Mouse (Mus musculus) gastrocnemius, postnatal 14 days (tissue): ENCODE measurements around the gene Slc35e4. TPM values are rescaled to one million over a fixed set of nuclear protein-coding genes. Genes with fewer than 3 reads are reported as not detected.
"Not testable (repeated sequence)": the region's sequence is repeated elsewhere in the genome, so short reads cannot be mapped to it uniquely, and the experiment has no call there.

ENCODE experiments used
- DNase-seq: peaks from one replicate; pipeline ENCODE4 v3.0.0; 2021; ENCODE audit warnings: mixed read lengths
- intact Hi-C: fragments of 180-260 bp; cut with DNase I; formaldehyde crosslinking; loops from one replicate; pipeline ENCODE4 v1.15.1; 2025; ENCODE audit warnings: low total_unique reads
- total RNA-seq, 2 experiments: library from RNA; stranded (reverse); gene quantifications; 2 replicates each; pipeline ENCODE4 v1.2.3; 2021

Slc35e4 gene
- total RNA-seq, 2 experiments from 2014 or later: 17.4 to 20.3 TPM

- DNase-seq: no peak
- intact Hi-C loops: no loop called here
Measured at GRCm38 (mm10) chr11:3921281-3921850, 6.9 kb upstream of the Slc35e4 start.

- DNase-seq: no peak
- intact Hi-C loops: no loop called here
Measured at GRCm38 (mm10) chr11:3920476-3920875, 6.0 kb upstream of the Slc35e4 start.

- DNase-seq: no peak
- intact Hi-C loops: no loop called here
Measured at GRCm38 (mm10) chr11:3918738-3919137, 4.3 kb upstream of the Slc35e4 start.

GRCm38 (mm10) chr11:3913316-3914108, 952 bp downstream of the Slc35e4 start:
- intact Hi-C loops: no loop called here
- peak; percentile 94 for DNase-seq

- intact Hi-C loops: no loop called here
- peak; percentile 38 for DNase-seq
Measured at GRCm38 (mm10) chr11:3912875-3913271, 1.6 kb downstream of the Slc35e4 start.

- no peak for DNase-seq
- intact Hi-C loops: no loop called here
Measured at GRCm38 (mm10) chr11:3912100-3912874, 2.2 kb downstream of the Slc35e4 start.

GRCm38 (mm10) chr11:3911440-3911839, 3.0 kb downstream of the Slc35e4 start:
- DNase-seq, intact Hi-C loops: not testable (repeated sequence)

GRCm38 (mm10) chr11:3910513-3911310, 3.8 kb downstream of the Slc35e4 start:
- DNase-seq: peak; percentile 62
- intact Hi-C loops: no loop called here

- intact Hi-C loops: no loop called here
- no peak for DNase-seq
Measured at GRCm38 (mm10) chr11:3909236-3909635, 5.2 kb downstream of the Slc35e4 start.

- no peak for DNase-seq
- intact Hi-C loops: no loop called here
Measured at GRCm38 (mm10) chr11:3905446-3905845, 9.0 kb downstream of the Slc35e4 start.

- no peak for DNase-seq
- intact Hi-C loops: no loop called here
Measured at GRCm38 (mm10) chr11:3904673-3905072, 9.8 kb downstream of the Slc35e4 start.

- DNase-seq: peak; percentile 78
- intact Hi-C loops: no loop called here
Measured at GRCm38 (mm10) chr11:3903046-3903445, 11.4 kb downstream of the Slc35e4 start.

GRCm38 (mm10) chr11:3902516-3902915, 11.9 kb downstream of the Slc35e4 start:
- intact Hi-C loops: no loop called here
- DNase-seq: no peak

- intact Hi-C loops: no loop called here
- DNase-seq: no peak
Measured at GRCm38 (mm10) chr11:3900296-3900695, 14.2 kb downstream of the Slc35e4 start.

- no peak for DNase-seq
- intact Hi-C loops: no loop called here
Measured at GRCm38 (mm10) chr11:3895933-3896332, 18.5 kb downstream of the Slc35e4 start.

GRCm38 (mm10) chr11:3895458-3895857, 19.0 kb downstream of the Slc35e4 start:
- no peak for DNase-seq
- intact Hi-C loops: no loop called here

GRCm38 (mm10) chr11:3894406-3895281, 19.8 kb downstream of the Slc35e4 start, which contains the start of the genes 4921536K21Rik and Dusp18:
Gene 4921536K21Rik, minus strand, starts transcription at chr11:3895098.
Gene Dusp18, plus strand, starts transcription at chr11:3895240.
- DNase-seq: peak; percentile 86
- intact Hi-C loops: no loop called here

GRCm38 (mm10) chr11:3893970-3894369, 20.5 kb downstream of the Slc35e4 start:
- intact Hi-C loops: no loop called here
- DNase-seq: no peak

GRCm38 (mm10) chr11:3887331-3887730, 27.1 kb downstream of the Slc35e4 start:
- intact Hi-C loops: no loop called here
- DNase-seq: no peak
